12 mouse cellular contexts compared by ENCODE assay signal in the genomic region with DNA sequence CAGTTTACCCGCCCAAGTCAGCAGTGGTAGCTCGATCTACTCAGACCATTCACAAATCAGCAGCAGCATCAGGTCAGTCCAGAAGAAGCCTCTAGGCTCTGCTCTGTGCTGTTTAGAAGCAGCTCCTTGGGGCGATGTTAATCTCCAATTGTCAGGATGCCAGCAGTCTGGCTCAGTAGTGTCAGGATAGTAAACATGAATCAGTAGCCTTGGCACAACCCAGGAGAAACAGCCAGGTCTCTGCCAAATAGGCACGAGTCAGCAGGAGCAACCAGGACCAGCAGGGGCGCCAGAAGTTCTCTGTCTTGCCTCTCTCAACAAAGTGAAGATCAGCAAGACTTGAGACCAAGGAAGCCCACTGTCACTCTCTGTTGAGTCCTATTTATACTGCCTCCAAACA.
A peak's percentile ranks its signal among the peaks of the same experiment; 100 is the strongest.
DNase-seq lines count a peak whose midpoint lies in the region; ATAC-seq and TF ChIP-seq lines count a peak whose summit lies in the region.
"Had no signal": no experiment of that assay in that cellular context is flagged by ENCODE, and none has a peak within 500 bp of the region (broad histone marks: within the 10 kb centered on the region; RNA-seq: fewer than 3 reads in every experiment).

No protein-coding gene starts in this region.

- H3K27me3 ChIP-seq in kidney, embryonic 14.5 days (ENCODE audit: control insufficient read depth, insufficient read depth, low read length): no peaks in the 10 kb centered on the region
- no peaks in the 10 kb centered on the region for H3K27me3 ChIP-seq in Patski
- H3K27me3 ChIP-seq: embryonic facial prominence, embryonic 15.5 days had no signal

- WGBS in kidney, embryonic 14.5 days: 89% methylated on average over 5 of the region's 5 CpGs

- no peak overlapping the region for H3K4me2 ChIP-seq in kidney, embryonic 14.5 days (replicated peaks; ENCODE audit: low read depth, low read length)
- H3K4me2 ChIP-seq: embryonic facial prominence, embryonic 15.5 days had no signal

- POLR2A ChIA-PET in Patski (lab: Charles Lee): no interaction called here

- DNase-seq in kidney, adult 8-10 months: peak; percentile 42 to 43
- DNase-seq in Patski (ENCODE audit: low read depth, low spot score): peak; percentile 87
- DNase-seq in brain, embryonic 14.5 days (ENCODE audit: low read depth): peak; percentile 76
- peak; percentile 73 for DNase-seq in gonadal fat pad, adult 2 months (ENCODE audit: low read depth)
- no peak for DNase-seq in thymus, postnatal 14 days
- DNase-seq in embryo, embryonic 10.5 days (ENCODE audit: low spot score): no peak
- DNase-seq in heart, postnatal 4 days: no peak
- DNase-seq: heart, adult 18-20 months; thymus, postnatal 36 days had no signal

- peak; percentile 58 for TF ChIP-seq CTCF in Patski (IDR thresholded peaks at IDR 0.05)
- no peak for TF ChIP-seq CTCF in brain, embryonic 14.5 days (IDR thresholded peaks at IDR 0.05; ENCODE audit: borderline replicate concordance, extremely low read depth, insufficient read depth, insufficient read length)

- H3K36me3 ChIP-seq in kidney, embryonic 14.5 days (ENCODE audit: control insufficient read depth, insufficient read depth, low read length): no peaks in the 10 kb centered on the region
- H3K36me3 ChIP-seq: embryonic facial prominence, embryonic 15.5 days had no signal

- no peak for ATAC-seq in kidney, embryonic 14.5 days (ENCODE audit: low FRiP score, low TSS enrichment)
- peak; percentile 90 for ATAC-seq in Patski

- TF ChIP-seq POLR2A in brain, embryonic 14.5 days (IDR thresholded peaks at IDR 0.05; ENCODE audit: borderline replicate concordance, extremely low read depth, insufficient read depth, insufficient read length, poor library complexity, severe bottlenecking): no peak

- peaks cover 19% of the 10 kb centered on the region for H3K4me1 ChIP-seq in kidney, embryonic 14.5 days (ENCODE audit: control insufficient read depth, insufficient read depth, low read length)
- H3K4me1 ChIP-seq: embryonic facial prominence, embryonic 15.5 days had no signal

- no peak overlapping the region for H3K4me3 ChIP-seq in kidney, embryonic 14.5 days (ENCODE audit: low read length)
- H3K4me3 ChIP-seq: embryonic facial prominence, embryonic 15.5 days; midbrain, embryonic 10.5 days had no signal

- H3K9ac ChIP-seq in kidney, embryonic 14.5 days (ENCODE audit: low read depth, low read length): no peak overlapping the region
- H3K9ac ChIP-seq: embryonic facial prominence, embryonic 15.5 days had no signal

- H3K27ac ChIP-seq in kidney, embryonic 14.5 days (ENCODE audit: low read depth, low read length): no peak overlapping the region
- H3K27ac ChIP-seq: embryonic facial prominence, embryonic 15.5 days; midbrain, embryonic 10.5 days had no signal

- CTCF ChIA-PET in Patski (lab: Charles Lee): interaction anchor here (0.6 to 3.0 kb wide), 6 partner anchors 12 to 94 kb away, joined by 3 to 10 read pairs (median 4); partner anchors contain the start of gene E130308A19Rik

- no peaks in the 10 kb centered on the region for H3K9me3 ChIP-seq in kidney, embryonic 14.5 days (ENCODE audit: control insufficient read depth, low read length)
- H3K9me3 ChIP-seq: embryonic facial prominence, embryonic 15.5 days; midbrain, embryonic 10.5 days had no signal

- in situ Hi-C loops in Patski (cut with MboI; ENCODE audit: low pct_unique_long_range_greater_than_20kb): no loop called here

Comparison
In these comparisons a context has a peak if more than half of its experiments do, and no peak if none do; other contexts are left out.
1. DNase-seq: peak in kidney, adult 8-10 months (2 of 2), Patski (single experiment), brain, embryonic 14.5 days (single experiment) and gonadal fat pad, adult 2 months (single experiment); none in thymus, postnatal 14 days (single experiment), embryo, embryonic 10.5 days (single experiment) and heart, postnatal 4 days (single experiment).